Mouse (Mus musculus): ENCODE measurements around the gene Pkp4. TPM values are rescaled to one million over a fixed set of nuclear protein-coding genes. Genes with fewer than 3 reads are reported as not detected.

Gene Pkp4
- total RNA-seq (2014; rRNA removed) (83.9 and 97.6 TPM in 2 replicates), polyA plus RNA-seq (2015; fragmentation: Nextera tagmentation; extraction: Ambion mirVana) (19.1 and 20.1 TPM in 2 replicates)

- ATAC-seq (peak; percentile 98), DNase-seq (peak; percentile 96)
These were observed at the start of gene Pkp4, which contains the start of gene Ccdc148 for GRCm38 (mm10) chr2:59160605-59160963. Pkp4 (plus strand) TSS chr2:59160850. Ccdc148 (minus strand) TSS chr2:59160683.

GRCm38 (mm10) chr2:59129023-59129422 is 31.6 kb upstream of the Pkp4 start:
- Histone ChIP-seq H3K9me3 (ENCODE audit: low read length) (no peaks in the 10 kb centered on the region), H3K27me3 (ENCODE audit: insufficient read depth, low read length) (no peaks in the 10 kb centered on the region), H3K4me3 (ENCODE audit: low read depth, low read length) (no peak overlapping the region), H3K9ac (no peak overlapping the region), H3K4me1 (ENCODE audit: insufficient read depth) (no peaks in the 10 kb centered on the region), H3K36me3 (ENCODE audit: insufficient read depth) (no peaks in the 10 kb centered on the region), H3K4me2 (ENCODE audit: low read depth) (no peak overlapping the region), H3K27ac (ENCODE audit: low read depth, low read length) (no peak overlapping the region)
- WGBS = 89% methylated on average over 7 of the region's 7 CpGs
- no peak for DNase-seq
- ATAC-seq = no peak
- TF ChIP-seq CTCF (IDR thresholded peaks at IDR 0.05; ENCODE audit: low read depth) = no peak

More at GRCm38 (mm10) chr2:59160605-59160963, at the start of gene Pkp4, which contains the start of gene Ccdc148:
- Histone ChIP-seq H3K27me3 (ENCODE audit: insufficient read depth, low read length) (no peaks in the 10 kb centered on the region), H3K27ac (ENCODE audit: low read depth, low read length) (peak within 1 kb of the TSS; percentile 82), H3K4me1 (ENCODE audit: insufficient read depth) (peaks cover 4% of the 10 kb centered on the region), H3K9ac (peak within 1 kb of the TSS; percentile 62), H3K4me3 (ENCODE audit: low read depth, low read length) (peak within 1 kb of the TSS; percentile 69), H3K9me3 (ENCODE audit: low read length) (no peaks in the 10 kb centered on the region), H3K4me2 (ENCODE audit: low read depth) (peak within 1 kb of the TSS; percentile 79), H3K36me3 (ENCODE audit: insufficient read depth) (no peaks in the 10 kb centered on the region)
- no peak for TF ChIP-seq CTCF (IDR thresholded peaks at IDR 0.05; ENCODE audit: low read depth)
- WGBS = under 1% methylated on average over 33 of the region's 37 CpGs

- H3K9me3 ChIP-seq (ENCODE audit: low read length) = no peaks in the 10 kb centered on the region
- 69% methylated on average over 8 of the region's 8 CpGs for WGBS
- no peak for DNase-seq
These were observed 30.8 kb upstream of the Pkp4 start for GRCm38 (mm10) chr2:59129821-59130220.

GRCm38 (mm10) chr2:59131044-59131443 is 29.6 kb upstream of the Pkp4 start:
- no peak overlapping the region for H3K9ac ChIP-seq
- H3K4me2 ChIP-seq (ENCODE audit: low read depth) = no peak overlapping the region
- DNase-seq (no peak), ATAC-seq (no peak)
- no peak overlapping the region for H3K4me3 ChIP-seq (ENCODE audit: low read depth, low read length)
- WGBS = 87% methylated on average over 8 of the region's 8 CpGs
- H3K27ac ChIP-seq (ENCODE audit: low read depth, low read length) = no peak overlapping the region
- no peaks in the 10 kb centered on the region for H3K4me1 ChIP-seq (ENCODE audit: insufficient read depth)
- H3K27me3 ChIP-seq (ENCODE audit: insufficient read depth, low read length) = no peaks in the 10 kb centered on the region
- H3K9me3 ChIP-seq (ENCODE audit: low read length) = no peaks in the 10 kb centered on the region
- no peak for TF ChIP-seq CTCF (IDR thresholded peaks at IDR 0.05; ENCODE audit: low read depth)
- no peaks in the 10 kb centered on the region for H3K36me3 ChIP-seq (ENCODE audit: insufficient read depth)

More at GRCm38 (mm10) chr2:59129821-59130220, 30.8 kb upstream of the Pkp4 start:
- Histone ChIP-seq H3K27ac (ENCODE audit: low read depth, low read length) (no peak overlapping the region), H3K36me3 (ENCODE audit: insufficient read depth) (no peaks in the 10 kb centered on the region), H3K27me3 (ENCODE audit: insufficient read depth, low read length) (no peaks in the 10 kb centered on the region), H3K9ac (no peak overlapping the region), H3K4me2 (ENCODE audit: low read depth) (no peak overlapping the region), H3K4me1 (ENCODE audit: insufficient read depth) (no peaks in the 10 kb centered on the region), H3K4me3 (ENCODE audit: low read depth, low read length) (no peak overlapping the region)
- no peak for ATAC-seq
- TF ChIP-seq CTCF (IDR thresholded peaks at IDR 0.05; ENCODE audit: low read depth) = no peak

GRCm38 (mm10) chr2:59155428-59155827 is 5.2 kb upstream of the Pkp4 start:
- Histone ChIP-seq H3K4me1 (ENCODE audit: insufficient read depth) (no peaks in the 10 kb centered on the region), H3K27me3 (ENCODE audit: insufficient read depth, low read length) (no peaks in the 10 kb centered on the region), H3K4me2 (ENCODE audit: low read depth) (no peak overlapping the region), H3K27ac (ENCODE audit: low read depth, low read length) (no peak overlapping the region), H3K9ac (no peak overlapping the region), H3K4me3 (ENCODE audit: low read depth, low read length) (no peak overlapping the region), H3K36me3 (ENCODE audit: insufficient read depth) (no peaks in the 10 kb centered on the region), H3K9me3 (ENCODE audit: low read length) (no peaks in the 10 kb centered on the region)
- no peak for ATAC-seq
- DNase-seq = no peak
- TF ChIP-seq CTCF (IDR thresholded peaks at IDR 0.05; ENCODE audit: low read depth) = no peak

- peaks cover 3% of the 10 kb centered on the region; the same call in 1 of the 2 replicates for H3K4me1 ChIP-seq (ENCODE audit: insufficient read depth)
- ATAC-seq = no peak
- H3K27ac ChIP-seq (ENCODE audit: low read depth, low read length) = no peak overlapping the region
- no peaks in the 10 kb centered on the region for H3K27me3 ChIP-seq (ENCODE audit: insufficient read depth, low read length)
- 47% methylated on average over 2 of the region's 2 CpGs for WGBS
- H3K4me2 ChIP-seq (ENCODE audit: low read depth) = no peak overlapping the region
- H3K36me3 ChIP-seq (ENCODE audit: insufficient read depth) = no peaks in the 10 kb centered on the region
- no peak for TF ChIP-seq CTCF (IDR thresholded peaks at IDR 0.05; ENCODE audit: low read depth)
- H3K4me3 ChIP-seq (ENCODE audit: low read depth, low read length) = no peak overlapping the region
- H3K9me3 ChIP-seq (ENCODE audit: low read length) = no peaks in the 10 kb centered on the region
- H3K9ac ChIP-seq = no peak overlapping the region
- no peak for DNase-seq
These were observed 2.5 kb upstream of the Pkp4 start for GRCm38 (mm10) chr2:59158117-59158516.

GRCm38 (mm10) chr2:59159961-59160604 is 567 bp upstream of the Pkp4 start:
- DNase-seq = no peak
- WGBS = 1% methylated on average over 16 of the region's 16 CpGs
- Histone ChIP-seq H3K27ac (ENCODE audit: low read depth, low read length) (no peak overlapping the region), H3K9me3 (ENCODE audit: low read length) (no peaks in the 10 kb centered on the region), H3K4me3 (ENCODE audit: low read depth, low read length) (peak overlapping the region; percentile 69), H3K36me3 (ENCODE audit: insufficient read depth) (no peaks in the 10 kb centered on the region), H3K4me2 (ENCODE audit: low read depth) (peak overlapping the region; percentile 79), H3K4me1 (ENCODE audit: insufficient read depth) (peaks cover 4% of the 10 kb centered on the region), H3K9ac (peak overlapping the region; percentile 62), H3K27me3 (ENCODE audit: insufficient read depth, low read length) (no peaks in the 10 kb centered on the region)
- ATAC-seq = peak; percentile 7
- TF ChIP-seq CTCF (IDR thresholded peaks at IDR 0.05; ENCODE audit: low read depth) = no peak
